Mouse (Mus musculus): ENCODE measurements around the gene Gjb2. TPM values are rescaled to one million over a fixed set of nuclear protein-coding genes. Genes with fewer than 3 reads are reported as not detected.

Gene Gjb2
- polyA plus RNA-seq (2012; ENCODE audit: insufficient read depth, insufficient read length, missing spikeins) = not detected in 2 replicates

DNA sequence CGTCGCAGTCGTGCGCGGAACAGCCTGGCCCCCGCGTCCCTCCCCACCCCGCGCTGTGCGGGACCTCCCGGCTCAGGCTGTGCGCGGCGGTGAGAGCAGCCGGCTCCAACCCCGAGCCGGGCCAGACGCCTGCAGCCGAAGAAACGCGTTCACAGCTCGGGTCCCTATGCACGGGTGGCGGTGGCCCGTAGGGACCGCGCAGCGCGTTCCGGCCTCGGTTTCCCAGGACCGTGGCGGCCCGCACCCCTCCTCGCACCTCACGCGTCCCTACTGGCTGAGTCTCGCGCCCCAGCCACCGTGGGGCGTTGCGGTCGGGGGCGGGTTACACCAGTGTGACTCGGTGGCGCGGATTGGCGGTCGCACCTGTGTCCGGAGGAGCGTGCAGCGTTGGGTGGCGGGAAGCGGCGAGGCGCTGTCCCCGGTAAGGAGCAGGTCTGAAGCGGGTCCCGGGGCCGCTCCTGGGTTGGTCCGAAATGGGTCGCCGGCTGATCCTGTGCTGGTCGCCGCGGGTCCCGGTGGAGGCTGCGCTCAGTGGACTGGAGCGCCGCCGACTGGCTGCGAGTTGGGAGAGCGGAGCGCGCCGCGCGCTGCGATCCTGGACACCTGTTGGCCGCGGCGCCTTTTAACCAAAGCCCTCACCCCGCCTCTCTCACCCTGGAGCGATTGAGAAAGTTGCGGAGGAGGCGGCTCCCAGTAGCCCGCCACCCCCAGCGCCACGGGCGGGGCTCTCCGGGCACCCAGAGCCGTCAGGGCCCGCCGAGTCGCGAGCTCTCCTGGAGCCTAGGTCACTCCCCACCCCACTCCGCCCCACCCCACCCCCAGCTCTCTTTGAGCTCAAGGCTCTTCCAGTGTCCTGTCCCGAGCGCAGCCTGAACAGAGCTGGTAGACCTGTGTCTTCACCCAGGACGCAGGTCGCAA lies at the start of gene Gjb2:
Gene Gjb2, minus strand, starts transcription at position 597 of the 918 bp plus-strand sequence.
- no peak for TF ChIP-seq CTCF (IDR thresholded peaks at IDR 0.05; ENCODE audit: low read depth, low read length)
- no peak for TF ChIP-seq POLR2A (IDR thresholded peaks at IDR 0.05; ENCODE audit: borderline replicate concordance, low read depth, low read length)
- Histone ChIP-seq H3K4me3 (ENCODE audit: insufficient read depth, low read length) (peak within 1 kb of the TSS; percentile 60), H3K27ac (ENCODE audit: insufficient read depth, low read depth, low read length) (no peak within 1 kb of the TSS), H3K4me1 (ENCODE audit: control insufficient read depth, insufficient read depth, low read length) (no peaks in the 10 kb centered on the region)

DNA sequence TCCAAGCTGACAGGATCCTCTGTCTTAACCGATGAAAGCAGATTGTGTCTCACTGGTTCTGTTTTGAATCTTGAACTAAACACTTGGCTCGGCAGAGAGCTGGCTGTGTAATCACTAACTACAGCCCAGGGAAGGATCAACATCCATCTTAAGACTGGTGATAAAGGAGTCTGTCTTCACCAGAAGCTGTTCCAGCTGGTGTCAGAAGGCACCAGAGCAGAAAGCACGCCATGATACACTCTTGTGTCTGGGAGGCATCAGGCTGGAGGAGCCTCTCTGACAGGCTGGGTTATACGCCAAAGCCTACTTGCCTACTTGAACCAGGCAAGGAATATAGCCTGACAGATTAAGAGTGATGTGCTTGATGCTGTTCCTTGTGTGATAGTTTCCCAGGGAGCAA lies 41.2 kb upstream of the Gjb2 start:
- Histone ChIP-seq H3K4me1 (ENCODE audit: control insufficient read depth, insufficient read depth, low read length) (no peaks in the 10 kb centered on the region), H3K27ac (ENCODE audit: insufficient read depth, low read depth, low read length) (no peak overlapping the region), H3K4me3 (ENCODE audit: insufficient read depth, low read length) (no peak overlapping the region)
- TF ChIP-seq POLR2A (IDR thresholded peaks at IDR 0.05; ENCODE audit: borderline replicate concordance, low read depth, low read length) (no peak), CTCF (IDR thresholded peaks at IDR 0.05; ENCODE audit: low read depth, low read length) (no peak)

DNA sequence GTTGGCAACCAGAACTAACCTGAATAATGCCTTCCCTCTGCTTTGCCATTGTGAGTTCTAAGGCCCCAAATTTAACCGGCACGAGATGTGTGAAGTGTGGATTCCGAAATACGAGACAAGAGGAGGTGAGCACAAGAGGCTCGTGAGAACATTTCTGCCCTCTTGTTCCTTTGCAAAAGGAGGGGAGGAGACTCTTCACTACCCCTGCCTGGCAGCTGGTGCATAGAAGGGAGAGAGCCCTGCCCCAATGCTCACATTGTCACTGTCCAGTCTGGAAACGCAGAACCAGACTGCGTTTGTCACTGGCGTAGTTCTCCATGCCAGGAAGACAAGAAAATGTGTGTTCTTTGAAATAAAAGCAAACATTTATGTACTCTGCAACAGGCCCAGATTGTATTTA lies 30.8 kb upstream of the Gjb2 start:
- no peak for TF ChIP-seq POLR2A (IDR thresholded peaks at IDR 0.05; ENCODE audit: borderline replicate concordance, low read depth, low read length)
- Histone ChIP-seq H3K27ac (ENCODE audit: insufficient read depth, low read depth, low read length) (no peak overlapping the region), H3K4me1 (ENCODE audit: control insufficient read depth, insufficient read depth, low read length) (no peaks in the 10 kb centered on the region), H3K4me3 (ENCODE audit: insufficient read depth, low read length) (no peak overlapping the region)

DNA sequence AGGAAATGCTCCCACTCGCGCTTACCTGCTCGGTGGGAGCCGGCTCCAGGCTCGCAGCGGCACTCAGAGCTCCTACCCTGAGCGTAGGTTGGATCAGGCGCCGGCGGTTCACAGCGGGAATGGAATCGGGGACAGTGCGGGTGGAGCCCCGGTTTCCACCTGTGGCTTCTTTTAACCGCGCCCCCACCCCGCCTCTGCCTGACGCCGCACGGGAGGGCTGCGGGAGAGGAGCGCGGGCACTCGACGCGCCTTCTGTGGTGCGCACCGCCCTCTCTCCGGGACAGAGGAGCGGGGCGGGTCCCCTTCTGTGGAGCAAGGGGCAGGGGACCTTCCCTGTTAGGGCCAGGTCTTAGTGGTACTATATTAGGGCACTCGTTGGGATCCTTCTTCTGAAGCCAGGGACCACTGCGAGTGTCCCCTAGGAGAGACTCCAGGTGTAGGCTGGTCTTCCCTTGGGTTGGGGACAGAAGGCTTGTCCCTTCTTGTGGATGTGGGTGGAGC lies 28.7 kb upstream of the Gjb2 start, which contains the start of gene Gjb6:
Gene Gjb6, minus strand, starts transcription at position 451 of the 501 bp plus-strand sequence.
- no peak within 1 kb of the TSS for H3K27ac ChIP-seq (ENCODE audit: insufficient read depth, low read depth, low read length)
- H3K4me3 ChIP-seq (ENCODE audit: insufficient read depth, low read length) = no peak within 1 kb of the TSS
- no peaks in the 10 kb centered on the region for H3K4me1 ChIP-seq (ENCODE audit: control insufficient read depth, insufficient read depth, low read length)
- TF ChIP-seq CTCF (IDR thresholded peaks at IDR 0.05; ENCODE audit: low read depth, low read length) (no peak), POLR2A (IDR thresholded peaks at IDR 0.05; ENCODE audit: borderline replicate concordance, low read depth, low read length) (no peak)

DNA sequence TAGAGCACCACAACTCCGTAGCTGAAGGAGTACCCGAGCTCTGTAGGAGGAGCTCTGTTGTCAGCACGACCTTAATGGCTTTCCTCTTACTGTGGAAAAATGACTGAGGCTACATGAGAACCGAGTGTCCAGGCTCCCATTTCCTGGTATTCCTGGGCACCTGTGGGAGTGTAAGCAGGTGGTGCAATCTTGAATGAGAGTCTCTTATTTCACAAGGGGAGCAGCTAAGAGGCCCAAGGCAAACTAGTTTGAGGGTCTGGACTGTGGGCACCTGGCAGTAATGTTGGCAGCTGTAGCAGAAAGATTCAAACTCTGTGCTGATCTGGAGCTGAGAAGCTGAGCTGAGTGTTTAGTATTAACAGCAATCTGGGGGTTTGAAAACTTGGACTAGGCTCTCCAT lies 22.9 kb upstream of the Gjb2 start:
- H3K4me1 ChIP-seq (ENCODE audit: control insufficient read depth, insufficient read depth, low read length) = no peaks in the 10 kb centered on the region
- no peak for TF ChIP-seq CTCF (IDR thresholded peaks at IDR 0.05; ENCODE audit: low read depth, low read length)
- TF ChIP-seq POLR2A (IDR thresholded peaks at IDR 0.05; ENCODE audit: borderline replicate concordance, low read depth, low read length) = no peak
- H3K27ac ChIP-seq (ENCODE audit: insufficient read depth, low read depth, low read length) = no peak overlapping the region
- H3K4me3 ChIP-seq (ENCODE audit: insufficient read depth, low read length) = no peak overlapping the region

DNA sequence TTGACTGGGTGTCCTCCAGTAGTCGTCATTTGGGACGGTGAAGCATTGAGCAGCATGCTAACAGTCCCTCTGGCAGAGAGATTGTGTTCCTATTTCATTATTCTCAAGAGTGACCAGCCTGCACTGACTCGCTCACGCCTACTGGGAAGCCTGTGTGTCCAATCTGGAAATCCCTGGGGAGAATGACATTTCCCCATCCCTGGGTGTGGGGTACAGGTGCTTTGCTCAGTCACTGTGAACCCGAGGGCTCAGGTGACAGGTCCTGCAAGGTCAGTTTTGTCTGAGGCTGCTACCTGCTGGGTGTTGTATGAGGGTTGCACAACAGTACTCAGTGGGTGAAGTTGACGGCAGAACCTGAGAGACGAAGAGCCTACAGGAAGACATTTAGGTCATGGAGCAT lies 17.8 kb upstream of the Gjb2 start:
- no peak for TF ChIP-seq POLR2A (IDR thresholded peaks at IDR 0.05; ENCODE audit: borderline replicate concordance, low read depth, low read length)
- TF ChIP-seq CTCF (IDR thresholded peaks at IDR 0.05; ENCODE audit: low read depth, low read length) = no peak
- Histone ChIP-seq H3K27ac (ENCODE audit: insufficient read depth, low read depth, low read length) (no peak overlapping the region), H3K4me1 (ENCODE audit: control insufficient read depth, insufficient read depth, low read length) (no peaks in the 10 kb centered on the region), H3K4me3 (ENCODE audit: insufficient read depth, low read length) (no peak overlapping the region)

DNA sequence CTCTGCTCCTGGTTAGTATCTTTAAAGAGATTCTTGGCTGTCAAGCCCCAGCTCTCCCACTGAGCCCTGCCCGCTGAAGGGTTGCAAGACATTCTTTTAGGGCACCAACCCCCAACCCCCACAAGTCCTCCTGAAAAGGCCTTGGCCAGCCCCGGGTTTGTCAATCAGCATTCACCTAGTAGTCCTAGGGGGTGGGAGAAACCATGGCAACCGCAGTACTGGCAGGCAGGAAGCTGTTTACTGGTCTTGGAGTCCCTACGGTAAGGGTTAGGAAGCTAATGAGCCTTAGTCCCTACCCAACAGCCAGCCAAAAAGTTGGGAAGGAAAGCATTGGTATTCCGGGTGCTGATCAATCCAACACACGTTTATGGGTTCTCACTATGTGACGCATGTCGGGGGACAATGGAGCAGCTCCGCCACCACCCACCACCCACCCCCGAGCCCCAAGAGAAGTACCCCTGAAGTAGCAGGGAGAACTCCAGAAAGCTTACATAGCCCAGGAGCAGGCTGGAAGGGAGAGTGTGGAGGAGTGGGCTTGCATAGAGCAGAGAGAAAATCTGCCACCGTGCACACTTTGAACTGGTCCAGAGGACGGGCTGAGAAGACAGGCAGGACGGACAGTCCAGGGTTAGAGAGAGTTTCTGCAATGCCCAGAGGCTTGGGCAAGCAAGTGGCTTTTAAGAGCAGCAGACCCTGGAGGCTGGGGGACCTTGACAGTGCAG lies 11.5 kb upstream of the Gjb2 start, which contains the start of gene Gm4491:
Gene Gm4491, minus strand, starts transcription at position 61 of the 722 bp plus-strand sequence.
- H3K4me3 ChIP-seq (ENCODE audit: insufficient read depth, low read length) = no peak within 1 kb of the TSS
- H3K27ac ChIP-seq (ENCODE audit: insufficient read depth, low read depth, low read length) = no peak within 1 kb of the TSS
- no peak for TF ChIP-seq CTCF (IDR thresholded peaks at IDR 0.05; ENCODE audit: low read depth, low read length)
- TF ChIP-seq POLR2A (IDR thresholded peaks at IDR 0.05; ENCODE audit: borderline replicate concordance, low read depth, low read length) = no peak
- no peaks in the 10 kb centered on the region for H3K4me1 ChIP-seq (ENCODE audit: control insufficient read depth, insufficient read depth, low read length)

DNA sequence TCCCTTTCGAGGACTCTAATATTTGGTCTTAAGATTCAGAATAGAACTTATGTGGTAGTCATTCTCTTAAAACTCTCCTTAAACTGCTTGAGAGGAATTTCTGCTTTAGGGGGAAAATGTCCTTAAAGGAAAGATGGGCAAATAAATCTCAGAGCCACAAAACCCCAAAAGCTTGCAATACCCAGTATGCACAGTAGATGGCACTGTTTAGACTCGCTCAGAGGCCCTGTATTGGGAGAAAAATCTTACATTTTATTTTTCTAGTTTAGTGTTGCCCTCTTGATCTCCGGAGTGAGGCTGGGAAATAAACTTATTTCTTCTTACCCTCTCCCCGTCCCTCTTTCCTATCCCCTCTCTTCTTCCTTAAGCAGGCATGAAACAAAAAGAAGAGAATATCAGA lies 4.7 kb upstream of the Gjb2 start:
- H3K4me1 ChIP-seq (ENCODE audit: control insufficient read depth, insufficient read depth, low read length) = no peaks in the 10 kb centered on the region

DNA sequence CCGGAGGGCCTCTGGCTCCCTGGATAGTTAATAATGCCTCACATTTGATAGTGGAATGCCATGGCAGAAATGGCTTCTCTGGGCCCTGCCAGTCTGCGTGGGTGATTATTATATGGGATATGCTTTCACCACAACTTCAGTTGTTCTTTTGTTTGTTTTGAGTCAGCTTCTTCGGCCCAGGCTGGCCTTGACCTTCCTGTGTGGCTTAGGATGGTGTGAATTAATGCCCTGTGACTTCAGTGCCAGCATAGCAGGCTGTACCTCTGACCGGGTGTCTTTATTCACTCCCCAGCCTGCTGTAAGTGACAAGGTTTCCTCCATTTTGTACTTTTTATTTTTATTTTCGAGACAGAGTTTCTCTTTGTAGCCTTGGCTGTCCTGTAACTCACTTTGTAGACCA lies 3.4 kb upstream of the Gjb2 start:
- Histone ChIP-seq H3K4me3 (ENCODE audit: insufficient read depth, low read length) (no peak overlapping the region), H3K4me1 (ENCODE audit: control insufficient read depth, insufficient read depth, low read length) (no peaks in the 10 kb centered on the region), H3K27ac (ENCODE audit: insufficient read depth, low read depth, low read length) (no peak overlapping the region)
- no peak for TF ChIP-seq CTCF (IDR thresholded peaks at IDR 0.05; ENCODE audit: low read depth, low read length)
- TF ChIP-seq POLR2A (IDR thresholded peaks at IDR 0.05; ENCODE audit: borderline replicate concordance, low read depth, low read length) = no peak

More for the DNA sequence above, 4.7 kb upstream of the Gjb2 start:
- no peak for TF ChIP-seq CTCF (IDR thresholded peaks at IDR 0.05; ENCODE audit: low read depth, low read length)
- TF ChIP-seq POLR2A (IDR thresholded peaks at IDR 0.05; ENCODE audit: borderline replicate concordance, low read depth, low read length) = no peak
- Histone ChIP-seq H3K4me3 (ENCODE audit: insufficient read depth, low read length) (no peak overlapping the region), H3K27ac (ENCODE audit: insufficient read depth, low read depth, low read length) (no peak overlapping the region)
